Mouse (Mus musculus) embryonic facial prominence, embryonic 12.5 days (tissue): Measurements from ENCODE around the gene Fgd2. TPM values are rescaled to one million over a fixed set of nuclear protein-coding genes. Genes with fewer than 3 reads are reported as not detected.

ENCODE experiments used
- ATAC-seq: fragments of 200-750 bp; cut with Nextera tagmentation; 2 replicates; pipeline ENCODE4 v1.8.0; 2017; ENCODE audit not compliant: insufficient number of reproducible peaks, insufficient read depth, low FRiP score, low TSS enrichment
- H3K27ac ChIP-seq: fragments of 300-500 bp; sonication (generic); 2 replicates; pipeline ENCODE4 v1.5.1; 2016; ENCODE audit warnings: mild to moderate bottlenecking
- H3K27me3 ChIP-seq: fragments of 300-500 bp; sonication (generic); 2 replicates; pipeline ENCODE4 v1.6.1; 2016; ENCODE audit warnings: mild to moderate bottlenecking, moderate library complexity
- H3K36me3 ChIP-seq: fragments of 300-500 bp; sonication (generic); 2 replicates; pipeline ENCODE4 v1.6.1; 2016; ENCODE audit warnings: mild to moderate bottlenecking
- H3K4me1 ChIP-seq: fragments of 300-500 bp; sonication (generic); 2 replicates; pipeline ENCODE4 v1.6.1; 2016
- H3K4me2 ChIP-seq: fragments of 300-500 bp; sonication (generic); replicated peaks from 2 replicates; pipeline ENCODE4 v1.6.1; 2016; ENCODE audit warnings: mild to moderate bottlenecking, moderate library complexity
- H3K4me3 ChIP-seq: fragments of 300-500 bp; sonication (generic); 2 replicates; pipeline ENCODE4 v1.5.1; 2016; ENCODE audit warnings: mild to moderate bottlenecking
- H3K9ac ChIP-seq: fragments of 300-500 bp; sonication (generic); 2 replicates; pipeline ENCODE4 v1.6.1; 2016; ENCODE audit warnings: mild to moderate bottlenecking, moderate library complexity
- H3K9me3 ChIP-seq: fragments of 300-500 bp; sonication (generic); 2 replicates; pipeline ENCODE4 v1.6.1; 2016; ENCODE audit warnings: mild to moderate bottlenecking, moderate library complexity
- WGBS: fragments of 180-500 bp; shearing (Covaris S2); methylation state at CpG from one replicate; pipeline ENCODE4 v1.1.7; 2016; 5-methylcytosine and 5-hydroxymethylcytosine counted together
- polyA plus RNA-seq: library from polyadenylated mRNA; unstranded; fragments of >200 nt; fragmentation: Nextera tagmentation; extraction: Ambion mirVana; gene quantifications from 2 replicates; pipeline ENCODE4 v1.2.1, GENCODE M21; 2016

Gene Fgd2
- polyA plus RNA-seq, 1 experiment from 2014 or later: 9.3 TPM

GRCm38 (mm10) chr17:29422337-29422736 lies 61.6 kb downstream of the Fgd2 start:
- Histone ChIP-seq H3K4me1 (0 out of 2 replicates have a peak, but pooled peaks cover 4% of the 10 kb centered on the region), H3K9ac (no peak overlapping the region), H3K9me3 (no peaks in the 10 kb centered on the region), H3K36me3 (no peaks in the 10 kb centered on the region), H3K4me2 (no peak overlapping the region), H3K27ac (no peak overlapping the region), H3K27me3 (no peaks in the 10 kb centered on the region), H3K4me3 (no peak overlapping the region)
- no peak for ATAC-seq
- 90% methylated on average over 6 of the region's 6 CpGs for WGBS

GRCm38 (mm10) chr17:29422912-29423504 lies 62.3 kb downstream of the Fgd2 start:
- H3K4me1 ChIP-seq: peaks cover 8% of the 10 kb centered on the region; the same call in 1 of the 2 replicates
- 80% methylated on average over 8 of the region's 8 CpGs for WGBS
- H3K9me3 ChIP-seq: no peaks in the 10 kb centered on the region
- ATAC-seq: no peak
- no peak overlapping the region for H3K27ac ChIP-seq
- H3K4me3 ChIP-seq: no peak overlapping the region
- H3K36me3 ChIP-seq: no peaks in the 10 kb centered on the region
- H3K9ac ChIP-seq: no peak overlapping the region
- no peaks in the 10 kb centered on the region for H3K27me3 ChIP-seq
- no peak overlapping the region for H3K4me2 ChIP-seq

- Histone ChIP-seq H3K4me1 (peaks cover 8% of the 10 kb centered on the region; the same call in 1 of the 2 replicates), H3K36me3 (no peaks in the 10 kb centered on the region), H3K27me3 (no peaks in the 10 kb centered on the region), H3K9me3 (no peaks in the 10 kb centered on the region), H3K27ac (no peak overlapping the region), H3K9ac (no peak overlapping the region), H3K4me2 (no peak overlapping the region), H3K4me3 (no peak overlapping the region)
- WGBS: 74% methylated on average over 2 of the region's 2 CpGs
- ATAC-seq: no peak
Measured at GRCm38 (mm10) chr17:29423991-29424390, 63.3 kb downstream of the Fgd2 start.

GRCm38 (mm10) chr17:29425345-29425744 lies 64.6 kb downstream of the Fgd2 start:
- Histone ChIP-seq H3K9me3 (no peaks in the 10 kb centered on the region), H3K4me1 (peaks cover 8% of the 10 kb centered on the region; the same call in 1 of the 2 replicates), H3K27me3 (no peaks in the 10 kb centered on the region), H3K27ac (no peak overlapping the region), H3K36me3 (no peaks in the 10 kb centered on the region), H3K4me2 (no peak overlapping the region), H3K4me3 (no peak overlapping the region), H3K9ac (no peak overlapping the region)
- no peak for ATAC-seq
- WGBS: 62% methylated on average over 9 of the region's 9 CpGs

DNA sequence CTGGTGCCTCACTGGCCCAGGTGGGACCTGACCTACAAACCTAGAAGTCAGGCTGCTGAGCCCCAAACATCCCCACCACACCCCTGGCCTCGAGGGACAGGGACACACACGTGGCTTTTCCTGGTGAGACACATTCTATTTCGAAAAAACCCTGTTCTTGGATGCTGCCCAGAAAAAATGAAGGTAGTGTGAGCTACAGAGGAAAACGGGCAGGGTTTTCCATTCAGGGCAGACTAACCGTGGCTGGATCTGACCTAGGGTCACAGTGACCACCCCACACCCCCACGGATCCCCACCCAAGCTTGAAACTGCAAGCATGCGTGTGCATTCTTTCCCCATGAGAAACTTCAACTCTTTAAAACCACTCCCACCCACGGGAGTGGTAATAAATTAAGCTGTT lies 67.5 kb downstream of the Fgd2 start:
- peaks cover 8% of the 10 kb centered on the region for H3K4me1 ChIP-seq
- no peak overlapping the region for H3K27ac ChIP-seq
- 55% methylated on average over 8 of the region's 8 CpGs for WGBS
- no peaks in the 10 kb centered on the region for H3K27me3 ChIP-seq
- ATAC-seq: no peak
- H3K9ac ChIP-seq: no peak overlapping the region
- no peak overlapping the region for H3K4me2 ChIP-seq
- H3K9me3 ChIP-seq: no peaks in the 10 kb centered on the region
- no peak overlapping the region for H3K4me3 ChIP-seq
- H3K36me3 ChIP-seq: no peaks in the 10 kb centered on the region

- Histone ChIP-seq H3K27me3 (no peaks in the 10 kb centered on the region), H3K4me2 (no peak overlapping the region), H3K9ac (no peak overlapping the region), H3K4me3 (no peak overlapping the region), H3K9me3 (no peaks in the 10 kb centered on the region), H3K36me3 (no peaks in the 10 kb centered on the region), H3K27ac (no peak overlapping the region), H3K4me1 (peaks cover 8% of the 10 kb centered on the region)
- 41% methylated on average over 2 of the region's 2 CpGs for WGBS
- ATAC-seq: no peak
Measured at GRCm38 (mm10) chr17:29428826-29429225, 68.1 kb downstream of the Fgd2 start.

Other genes with a start within 250 kb of the Fgd2 start
- 0.27 and 0.55 TPM in 2 replicates for gene Rab44, start 246.8 kb upstream of the Fgd2 start, polyA plus RNA-seq
- gene Cpne5, start 122.7 kb upstream of the Fgd2 start, polyA plus RNA-seq: 11.9 and 13.5 TPM in 2 replicates
- gene Ppil1, start 96.7 kb upstream of the Fgd2 start, polyA plus RNA-seq: 154 and 162 TPM in 2 replicates
- 54.9 and 56.5 TPM in 2 replicates for gene BC004004, start 92.1 kb upstream of the Fgd2 start, polyA plus RNA-seq
- gene Pi16, start 43.2 kb upstream of the Fgd2 start, polyA plus RNA-seq: 0.49 and 0.59 TPM in 2 replicates
- gene Mtch1, start 13.0 kb upstream of the Fgd2 start, polyA plus RNA-seq: 420 and 454 TPM in 2 replicates
- 20.1 and 20.3 TPM in 2 replicates for gene Pim1, start 129.8 kb downstream of the Fgd2 start, polyA plus RNA-seq
- not detected in 2 replicates for gene Gm17657, start 188.7 kb downstream of the Fgd2 start, polyA plus RNA-seq
- 19.0 and 19.1 TPM in 2 replicates for gene Tbc1d22b, start 188.9 kb downstream of the Fgd2 start, polyA plus RNA-seq
- gene Tmem217, start 191.5 kb downstream of the Fgd2 start, polyA plus RNA-seq: 1.8 and 2.4 TPM in 2 replicates